Mouse (Mus musculus) kidney, embryonic 15.5 days (tissue): ENCODE data around the gene Tra2a. TPM values are rescaled to one million over a fixed set of nuclear protein-coding genes. Genes with fewer than 3 reads are reported as not detected.
A peak's percentile ranks its signal among the peaks of the same experiment; 100 is the strongest.

ENCODE experiments used
- ATAC-seq: fragments of 200-750 bp; cut with Nextera tagmentation; replicated peaks from 2 replicates; pipeline ENCODE4 v1.8.0; 2017; ENCODE audit warnings: moderate TSS enrichment; ENCODE audit not compliant: low FRiP score
- H3K27ac ChIP-seq: fragments of 300-500 bp; sonication (generic); 2 replicates; pipeline ENCODE4 v1.5.1; 2015; ENCODE audit warnings: mild to moderate bottlenecking, inconsistent platforms
- H3K27me3 ChIP-seq: fragments of 300-500 bp; sonication (generic); 2 replicates; pipeline ENCODE4 v1.6.1; 2015; ENCODE audit warnings: inconsistent platforms
- H3K36me3 ChIP-seq: fragments of 300-500 bp; sonication (generic); 2 replicates; pipeline ENCODE4 v1.6.1; 2015; ENCODE audit warnings: inconsistent platforms
- H3K4me1 ChIP-seq: fragments of 300-500 bp; sonication (generic); 2 replicates; pipeline ENCODE4 v1.6.1; 2015; ENCODE audit warnings: inconsistent platforms
- H3K4me2 ChIP-seq: fragments of 300-500 bp; sonication (generic); 2 replicates; pipeline ENCODE4 v1.6.1; 2015; ENCODE audit warnings: moderate library complexity, mild to moderate bottlenecking, inconsistent platforms
- H3K4me3 ChIP-seq: fragments of 300-500 bp; sonication (generic); replicated peaks from 2 replicates; pipeline ENCODE4 v1.5.1; 2015; ENCODE audit warnings: mild to moderate bottlenecking, inconsistent platforms
- H3K9ac ChIP-seq: fragments of 300-500 bp; sonication (generic); 2 replicates; pipeline ENCODE4 v1.6.1; 2015; ENCODE audit warnings: mild to moderate bottlenecking, inconsistent platforms
- H3K9me3 ChIP-seq: fragments of 300-500 bp; sonication (generic); replicated peaks from 2 replicates; pipeline ENCODE4 v1.6.1; 2016; ENCODE audit warnings: inconsistent platforms
- WGBS: fragments of 180-500 bp; shearing (Covaris S2); methylation state at CpG from one replicate; pipeline ENCODE4 v1.1.7; 2015; ENCODE audit warnings: mixed read lengths; 5-methylcytosine and 5-hydroxymethylcytosine counted together
- polyA plus RNA-seq: library from polyadenylated mRNA; unstranded; fragments of >200 nt; fragmentation: Nextera tagmentation; extraction: Ambion mirVana; gene quantifications from 2 replicates; pipeline ENCODE4 v1.2.1, GENCODE M21; 2015

Tra2a gene
- polyA plus RNA-seq, 1 experiment from 2014 or later: 122 TPM

GRCm38 (mm10) chr6:49228126-49228679 is 35.6 kb downstream of the Tra2a start:
- 11% methylated on average over 7 of the region's 7 CpGs for WGBS
- Histone ChIP-seq H3K36me3 (no peaks in the 10 kb centered on the region), H3K4me2 (no peak overlapping the region), H3K9me3 (no peaks in the 10 kb centered on the region), H3K27ac (no peak overlapping the region), H3K4me1 (no peaks in the 10 kb centered on the region; the same call in 1 of the 2 replicates), H3K9ac (no peak overlapping the region), H3K4me3 (no peak overlapping the region), H3K27me3 (peaks cover 21% of the 10 kb centered on the region)
- no peak; the same call in 1 of the 2 replicates for ATAC-seq

DNA sequence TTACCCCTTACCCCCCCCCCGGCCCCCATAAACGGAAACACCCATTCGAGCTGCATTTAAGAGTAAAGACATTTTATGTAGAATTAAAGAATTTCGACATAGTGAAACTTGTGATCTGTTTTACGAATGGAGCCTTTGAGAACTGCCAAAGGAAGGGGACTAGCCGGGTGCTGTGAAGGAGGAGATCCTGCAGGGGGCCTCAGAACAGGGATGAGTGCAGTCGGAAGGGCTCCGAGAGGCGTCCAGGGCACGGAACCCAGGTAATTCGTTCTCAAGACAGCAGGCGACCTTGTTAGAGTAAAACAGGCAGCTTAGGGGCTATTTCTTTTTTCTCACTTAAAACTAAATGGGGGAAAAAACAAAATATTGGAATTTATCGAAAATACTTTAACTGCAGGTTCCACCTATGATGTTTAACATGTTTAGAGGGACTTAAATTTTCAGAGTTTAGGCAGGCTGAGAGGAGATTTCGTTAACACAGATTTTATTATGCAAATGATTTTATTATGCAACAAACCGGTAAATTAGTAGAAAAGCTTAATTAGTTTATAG is 36.6 kb downstream of the Tra2a start:
- Histone ChIP-seq H3K36me3 (no peaks in the 10 kb centered on the region), H3K4me3 (no peak overlapping the region), H3K27ac (no peak overlapping the region), H3K4me2 (peak overlapping the region; percentile 36), H3K27me3 (peaks cover 26% of the 10 kb centered on the region), H3K9ac (no peak overlapping the region), H3K4me1 (no peaks in the 10 kb centered on the region; the same call in 1 of the 2 replicates), H3K9me3 (no peaks in the 10 kb centered on the region)
- 5% methylated on average over 15 of the region's 15 CpGs for WGBS
- no peak for ATAC-seq

- WGBS: 56% methylated on average over 3 of the region's 3 CpGs
- Histone ChIP-seq H3K4me3 (no peak overlapping the region), H3K27me3 (peaks cover 30% of the 10 kb centered on the region), H3K9me3 (no peaks in the 10 kb centered on the region), H3K4me2 (no peak overlapping the region), H3K9ac (no peak overlapping the region), H3K4me1 (no peaks in the 10 kb centered on the region; the same call in 1 of the 2 replicates), H3K36me3 (no peaks in the 10 kb centered on the region), H3K27ac (no peak overlapping the region)
- no peak for ATAC-seq
Measured at GRCm38 (mm10) chr6:49225728-49226123, 38.1 kb downstream of the Tra2a start.

GRCm38 (mm10) chr6:49224923-49225727 is 38.7 kb downstream of the Tra2a start:
- Histone ChIP-seq H3K36me3 (no peaks in the 10 kb centered on the region), H3K27me3 (peaks cover 35% of the 10 kb centered on the region), H3K4me3 (no peak overlapping the region), H3K4me2 (no peak overlapping the region), H3K9me3 (no peaks in the 10 kb centered on the region), H3K4me1 (peaks cover 2% of the 10 kb centered on the region), H3K27ac (no peak overlapping the region), H3K9ac (no peak overlapping the region)
- 0 out of 2 replicates have a peak, but pooled peaks have one; percentile 12 for ATAC-seq
- 39% methylated on average over 11 of the region's 11 CpGs for WGBS

DNA sequence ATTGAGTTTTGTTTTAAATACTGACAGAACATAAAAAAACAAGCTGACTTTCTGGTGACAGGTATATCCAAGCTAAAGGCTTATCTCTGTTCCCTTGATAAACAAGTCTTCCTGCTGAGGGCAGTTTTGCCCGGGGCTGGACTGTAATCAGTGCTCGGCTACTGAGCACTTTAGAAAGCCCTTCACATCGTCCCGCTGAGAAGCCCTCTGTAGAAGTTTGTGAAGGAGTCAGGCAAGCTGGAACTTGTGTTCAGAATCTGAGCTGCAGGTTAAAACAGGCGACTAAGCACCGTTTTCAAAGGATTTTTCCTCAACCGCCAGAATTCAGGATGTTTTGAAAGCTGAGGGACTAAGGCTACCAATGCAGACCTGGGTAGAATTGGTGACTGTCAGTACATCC is 41.9 kb downstream of the Tra2a start:
- H3K36me3 ChIP-seq: no peaks in the 10 kb centered on the region
- H3K4me3 ChIP-seq: no peak overlapping the region
- H3K4me2 ChIP-seq: no peak overlapping the region
- ATAC-seq: no peak
- peaks cover 10% of the 10 kb centered on the region for H3K4me1 ChIP-seq
- WGBS: 11% methylated on average over 7 of the region's 7 CpGs
- H3K9ac ChIP-seq: no peak overlapping the region
- no peak overlapping the region for H3K27ac ChIP-seq
- peaks cover 31% of the 10 kb centered on the region for H3K27me3 ChIP-seq
- H3K9me3 ChIP-seq: no peaks in the 10 kb centered on the region

GRCm38 (mm10) chr6:49219920-49220604 is 43.8 kb downstream of the Tra2a start:
- no peaks in the 10 kb centered on the region for H3K36me3 ChIP-seq
- H3K27ac ChIP-seq: no peak overlapping the region
- H3K4me1 ChIP-seq: peaks cover 12% of the 10 kb centered on the region
- H3K9me3 ChIP-seq: no peaks in the 10 kb centered on the region
- peak overlapping the region; percentile 48 for H3K4me2 ChIP-seq
- WGBS: 8% methylated on average over 16 of the region's 16 CpGs
- H3K9ac ChIP-seq: no peak overlapping the region
- no peak for ATAC-seq
- H3K27me3 ChIP-seq: peaks cover 22% of the 10 kb centered on the region
- H3K4me3 ChIP-seq: peak overlapping the region; percentile 24

GRCm38 (mm10) chr6:49219001-49219560 is 44.8 kb downstream of the Tra2a start:
- H3K9me3 ChIP-seq: no peaks in the 10 kb centered on the region
- H3K36me3 ChIP-seq: no peaks in the 10 kb centered on the region
- peaks cover 12% of the 10 kb centered on the region for H3K4me1 ChIP-seq
- H3K4me3 ChIP-seq: no peak overlapping the region
- H3K27ac ChIP-seq: no peak overlapping the region
- ATAC-seq: no peak
- H3K9ac ChIP-seq: no peak overlapping the region
- WGBS: 23% methylated on average over 4 of the region's 4 CpGs
- H3K4me2 ChIP-seq: no peak overlapping the region
- H3K27me3 ChIP-seq: peaks cover 19% of the 10 kb centered on the region

- Histone ChIP-seq H3K9ac (0 out of 2 replicates have a peak overlapping the region, but pooled peaks have one; percentile 29), H3K4me3 (peak overlapping the region; percentile 59), H3K27ac (peak overlapping the region; percentile 94; the same call in 1 of the 2 replicates), H3K4me1 (peaks cover 14% of the 10 kb centered on the region), H3K4me2 (peak overlapping the region; percentile 71), H3K27me3 (peaks cover 19% of the 10 kb centered on the region), H3K36me3 (no peaks in the 10 kb centered on the region), H3K9me3 (no peaks in the 10 kb centered on the region)
- whole genome bisulfite sequencing: under 1% methylated on average over 31 of the region's 31 CpGs
- no peak for ATAC-seq
Measured at GRCm38 (mm10) chr6:49218275-49218802, 45.5 kb downstream of the Tra2a start.

DNA sequence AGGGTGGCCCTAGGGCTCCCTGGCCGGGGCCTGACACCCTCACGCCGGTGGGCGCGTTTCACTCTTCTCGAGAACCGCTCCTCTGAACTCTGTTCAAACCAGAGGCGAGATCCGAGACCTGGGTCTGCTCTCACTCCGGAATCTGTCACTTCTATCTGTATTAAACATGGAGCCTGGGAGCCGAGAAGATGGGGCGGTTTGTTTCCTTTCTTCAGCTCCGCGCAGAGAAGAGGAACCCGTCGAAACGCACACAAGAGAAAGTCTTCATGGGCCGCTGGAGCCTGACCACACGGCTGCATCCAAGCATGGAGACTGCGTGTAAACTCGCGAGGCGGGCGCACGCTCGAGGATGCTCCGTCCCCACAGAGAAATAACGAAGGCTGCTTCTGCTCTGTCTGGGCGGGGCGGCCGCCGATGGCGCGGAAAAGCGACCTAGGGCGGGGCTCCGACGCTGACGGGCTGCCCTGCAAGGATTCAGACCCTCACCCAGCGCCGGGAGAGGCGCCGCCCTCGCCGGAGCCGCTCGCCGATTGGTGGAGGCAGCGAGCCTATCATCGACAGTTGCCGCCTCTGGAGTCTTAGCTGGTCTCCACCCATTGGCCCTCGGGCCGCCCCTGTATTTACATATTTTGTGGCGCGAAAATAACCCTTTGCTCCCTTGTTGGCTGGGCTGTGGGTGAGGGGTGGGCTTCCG is 46.1 kb downstream of the Tra2a start:
- Histone ChIP-seq H3K4me3 (peak overlapping the region; percentile 59), H3K4me2 (peak overlapping the region; percentile 71), H3K27me3 (peaks cover 15% of the 10 kb centered on the region), H3K9ac (peak overlapping the region; percentile 56), H3K4me1 (peaks cover 20% of the 10 kb centered on the region), H3K9me3 (no peaks in the 10 kb centered on the region), H3K36me3 (no peaks in the 10 kb centered on the region), H3K27ac (peak overlapping the region; percentile 94)
- ATAC-seq: peak; percentile 94
- WGBS: under 1% methylated on average over 55 of the region's 56 CpGs

GRCm38 (mm10) chr6:49216811-49217542 is 46.9 kb downstream of the Tra2a start:
- 5% methylated on average over 11 of the region's 11 CpGs for WGBS
- H3K4me3 ChIP-seq: peak overlapping the region; percentile 59
- H3K4me1 ChIP-seq: peaks cover 28% of the 10 kb centered on the region
- H3K9ac ChIP-seq: peak overlapping the region; percentile 56
- H3K4me2 ChIP-seq: peak overlapping the region; percentile 71
- H3K27ac ChIP-seq: peak overlapping the region; percentile 94
- no peak for ATAC-seq
- peaks cover 12% of the 10 kb centered on the region for H3K27me3 ChIP-seq
- no peaks in the 10 kb centered on the region for H3K9me3 ChIP-seq
- H3K36me3 ChIP-seq: no peaks in the 10 kb centered on the region
